Mouse (Mus musculus) splenic B cell, adult 2 months (primary cell): ENCODE data around the gene Ube2b.

Source experiments
- DNase-seq: peaks from one replicate; pipeline ENCODE4 v3.0.0-alpha.2; 2011; ENCODE audit warnings: low read depth, low spot score
- H3K27me3 ChIP-seq: 2 replicates; pipeline ENCODE4 v1.6.1; 2012; ENCODE audit warnings: mild to moderate bottlenecking, low read length, moderate library complexity, mixed read lengths; ENCODE audit not compliant: control insufficient read depth, poor library complexity, insufficient read depth, severe bottlenecking
- H3K36me3 ChIP-seq: 2 replicates; pipeline ENCODE4 v1.6.1; 2012; ENCODE audit warnings: mild to moderate bottlenecking, low read length, moderate library complexity, mixed read lengths; ENCODE audit not compliant: control insufficient read depth, poor library complexity, insufficient read depth, severe bottlenecking

The Ube2b gene

GRCm38 (mm10) chr11:51957760-51958159 lies 42.8 kb downstream of the Ube2b start:
- Histone ChIP-seq H3K27me3 (no peaks in the 10 kb centered on the region; the same call in 1 of the 2 replicates), H3K36me3 (no peaks in the 10 kb centered on the region)
- DNase-seq = no peak

- Histone ChIP-seq H3K27me3 (no peaks in the 10 kb centered on the region; the same call in 1 of the 2 replicates), H3K36me3 (no peaks in the 10 kb centered on the region)
- no peak for DNase-seq
These were observed 44.5 kb downstream of the Ube2b start for GRCm38 (mm10) chr11:51956112-51956511.

GRCm38 (mm10) chr11:51951861-51952420 lies 48.6 kb downstream of the Ube2b start:
- DNase-seq = no peak
- Histone ChIP-seq H3K36me3 (no peaks in the 10 kb centered on the region), H3K27me3 (no peaks in the 10 kb centered on the region)

- H3K36me3 ChIP-seq = no peaks in the 10 kb centered on the region
- no peaks in the 10 kb centered on the region for H3K27me3 ChIP-seq
- DNase-seq = peak; percentile 27
These were observed 50.6 kb downstream of the Ube2b start for GRCm38 (mm10) chr11:51949919-51950318.

GRCm38 (mm10) chr11:51949155-51949840 lies 51.3 kb downstream of the Ube2b start:
- no peak for DNase-seq
- H3K36me3 ChIP-seq = no peaks in the 10 kb centered on the region
- H3K27me3 ChIP-seq = no peaks in the 10 kb centered on the region

- H3K36me3 ChIP-seq = no peaks in the 10 kb centered on the region
- no peaks in the 10 kb centered on the region for H3K27me3 ChIP-seq
- no peak for DNase-seq
These were observed 54.4 kb downstream of the Ube2b start for GRCm38 (mm10) chr11:51946144-51946543.

GRCm38 (mm10) chr11:51945548-51945947 lies 55.0 kb downstream of the Ube2b start:
- DNase-seq = no peak

GRCm38 (mm10) chr11:51944239-51944638 lies 56.3 kb downstream of the Ube2b start:
- Histone ChIP-seq H3K36me3 (no peaks in the 10 kb centered on the region), H3K27me3 (no peaks in the 10 kb centered on the region)
- no peak for DNase-seq

More at GRCm38 (mm10) chr11:51945548-51945947, 55.0 kb downstream of the Ube2b start:
- H3K36me3 ChIP-seq = no peaks in the 10 kb centered on the region
- no peaks in the 10 kb centered on the region for H3K27me3 ChIP-seq

GRCm38 (mm10) chr11:51943500-51943841 lies 57.1 kb downstream of the Ube2b start:
- DNase-seq = no peak
- Histone ChIP-seq H3K36me3 (no peaks in the 10 kb centered on the region), H3K27me3 (no peaks in the 10 kb centered on the region)

- peak; percentile 71 for DNase-seq
- no peaks in the 10 kb centered on the region for H3K27me3 ChIP-seq
These were observed 57.7 kb downstream of the Ube2b start for GRCm38 (mm10) chr11:51942602-51943499.

GRCm38 (mm10) chr11:51940511-51940955 lies 60.0 kb downstream of the Ube2b start:
- H3K36me3 ChIP-seq = no peaks in the 10 kb centered on the region
- no peaks in the 10 kb centered on the region for H3K27me3 ChIP-seq
- no peak for DNase-seq

More at GRCm38 (mm10) chr11:51942602-51943499, 57.7 kb downstream of the Ube2b start:
- no peaks in the 10 kb centered on the region for H3K36me3 ChIP-seq

- DNase-seq = peak; percentile 53
- no peaks in the 10 kb centered on the region for H3K27me3 ChIP-seq
- H3K36me3 ChIP-seq = no peaks in the 10 kb centered on the region
These were observed 61.0 kb downstream of the Ube2b start for GRCm38 (mm10) chr11:51939590-51939955.

- Histone ChIP-seq H3K36me3 (no peaks in the 10 kb centered on the region), H3K27me3 (no peaks in the 10 kb centered on the region)
- DNase-seq = peak; percentile 88
These were observed 61.6 kb downstream of the Ube2b start for GRCm38 (mm10) chr11:51938817-51939589.

- DNase-seq = peak; percentile 82
- Histone ChIP-seq H3K27me3 (no peaks in the 10 kb centered on the region), H3K36me3 (no peaks in the 10 kb centered on the region)
These were observed 63.2 kb downstream of the Ube2b start for GRCm38 (mm10) chr11:51937361-51937781.
